Mouse (Mus musculus): ENCODE measurements around the gene Cfap45. TPM values are rescaled to one million over a fixed set of nuclear protein-coding genes. Genes with fewer than 3 reads are reported as not detected.

The Cfap45 gene
- polyA plus RNA-seq, 1 experiment = 0.20 TPM

DNA sequence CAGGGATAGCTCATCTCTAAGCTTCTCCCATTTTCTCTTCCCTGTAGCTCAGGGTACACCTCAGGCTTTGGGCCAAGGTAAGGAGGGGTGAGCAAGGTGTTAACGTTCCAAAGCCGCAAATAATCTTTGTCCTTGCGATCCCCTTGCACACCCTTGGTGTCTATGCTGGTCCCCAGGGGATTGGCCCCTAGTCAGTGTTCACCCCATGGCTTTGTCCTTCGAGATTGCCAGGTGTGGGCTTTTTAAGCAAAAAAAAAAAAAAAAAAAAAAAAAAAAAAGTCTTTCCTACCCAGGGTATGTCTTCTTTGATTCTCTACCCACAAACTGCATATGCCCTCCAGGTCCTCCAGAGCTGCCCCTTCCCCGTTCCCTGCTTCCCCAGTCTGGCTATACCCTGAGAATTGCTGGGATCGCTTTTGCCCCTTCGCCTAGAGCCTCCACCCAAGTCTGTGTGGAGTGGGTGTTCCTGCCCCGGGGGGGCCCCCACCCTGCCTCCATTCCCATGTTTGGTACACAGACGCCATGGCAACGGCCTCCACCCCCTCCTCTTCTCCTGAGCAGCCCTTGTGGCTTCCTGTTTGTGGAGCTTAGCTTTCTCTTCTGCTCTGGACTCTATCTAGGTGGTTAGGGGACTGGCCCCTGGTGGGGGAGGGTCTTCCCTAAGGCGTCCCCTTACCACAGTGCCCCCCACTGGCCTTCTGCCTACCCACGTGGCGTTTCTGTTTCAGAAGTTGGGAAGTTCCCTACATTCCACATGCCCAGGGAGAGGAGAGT is 19.0 kb upstream of the Cfap45 start:
- 3% methylated on average over 13 of the region's 13 CpGs for WGBS
- no peak for TF ChIP-seq CTCF (IDR thresholded peaks at IDR 0.05; ENCODE audit: extremely low read depth, insufficient read depth, insufficient read length, insufficient replicate concordance)
- TF ChIP-seq POLR2A (IDR thresholded peaks at IDR 0.05; ENCODE audit: low read depth, low read length) = no peak
- Histone ChIP-seq H3K27ac (ENCODE audit: insufficient read depth, low read length) (peak overlapping the region; percentile 68), H3K4me1 (ENCODE audit: control insufficient read depth, insufficient read depth, insufficient read length) (peaks cover 22% of the 10 kb centered on the region; the same call in 1 of the 2 replicates), H3K4me3 (ENCODE audit: extremely low read depth, insufficient read depth, insufficient read length) (peak overlapping the region; percentile 77), H3K27me3 (ENCODE audit: control insufficient read depth, insufficient read depth, low read length) (no peaks in the 10 kb centered on the region), H3K36me3 (ENCODE audit: control insufficient read depth, insufficient read depth, low read length) (peaks cover 18% of the 10 kb centered on the region)
- DNase-seq (ENCODE audit: low read depth in 1 of 2, low spot score in 2 of 2) = peak in 1 of 2 experiments; percentile 69

- Histone ChIP-seq H3K27ac (ENCODE audit: insufficient read depth, low read length) (peak overlapping the region; percentile 68), H3K27me3 (ENCODE audit: control insufficient read depth, insufficient read depth, low read length) (no peaks in the 10 kb centered on the region), H3K4me3 (ENCODE audit: extremely low read depth, insufficient read depth, insufficient read length) (peak overlapping the region; percentile 77; the same call in 1 of the 2 replicates), H3K4me1 (ENCODE audit: control insufficient read depth, insufficient read depth, insufficient read length) (peaks cover 22% of the 10 kb centered on the region; the same call in 1 of the 2 replicates), H3K36me3 (ENCODE audit: control insufficient read depth, insufficient read depth, low read length) (peaks cover 24% of the 10 kb centered on the region)
- DNase-seq (ENCODE audit: low read depth in 1 of 2, low spot score in 2 of 2) = no peak
- 39% methylated on average over 12 of the region's 13 CpGs for WGBS
- TF ChIP-seq CTCF (IDR thresholded peaks at IDR 0.05; ENCODE audit: extremely low read depth, insufficient read depth, insufficient read length, insufficient replicate concordance) (no peak), POLR2A (IDR thresholded peaks at IDR 0.05; ENCODE audit: low read depth, low read length) (no peak)
Measured at GRCm38 (mm10) chr1:172502145-172503110, 18.2 kb upstream of the Cfap45 start.

- no peaks in the 10 kb centered on the region for H3K27me3 ChIP-seq (ENCODE audit: control insufficient read depth, insufficient read depth, low read length)
- TF ChIP-seq CTCF (IDR thresholded peaks at IDR 0.05; ENCODE audit: extremely low read depth, insufficient read depth, insufficient read length, insufficient replicate concordance) (no peak), POLR2A (IDR thresholded peaks at IDR 0.05; ENCODE audit: low read depth, low read length) (no peak)
- peaks cover 28% of the 10 kb centered on the region for H3K36me3 ChIP-seq (ENCODE audit: control insufficient read depth, insufficient read depth, low read length)
- 64% methylated on average over 14 of the region's 14 CpGs for WGBS
- peak overlapping the region; percentile 68; the same call in 1 of the 2 replicates for H3K27ac ChIP-seq (ENCODE audit: insufficient read depth, low read length)
- H3K4me1 ChIP-seq (ENCODE audit: control insufficient read depth, insufficient read depth, insufficient read length) = peaks cover 22% of the 10 kb centered on the region; the same call in 1 of the 2 replicates
- no peak for DNase-seq (ENCODE audit: low read depth in 1 of 2, low spot score in 2 of 2)
- no peak overlapping the region for H3K4me3 ChIP-seq (ENCODE audit: extremely low read depth, insufficient read depth, insufficient read length)
Measured at GRCm38 (mm10) chr1:172503111-172503997, 17.2 kb upstream of the Cfap45 start.

GRCm38 (mm10) chr1:172504756-172505155 is 15.8 kb upstream of the Cfap45 start:
- no peak for TF ChIP-seq CTCF (IDR thresholded peaks at IDR 0.05; ENCODE audit: extremely low read depth, insufficient read depth, insufficient read length, insufficient replicate concordance)
- no peak for TF ChIP-seq POLR2A (IDR thresholded peaks at IDR 0.05; ENCODE audit: low read depth, low read length)
- H3K36me3 ChIP-seq (ENCODE audit: control insufficient read depth, insufficient read depth, low read length) = peaks cover 28% of the 10 kb centered on the region
- 84% methylated on average over 8 of the region's 8 CpGs for WGBS
- H3K4me3 ChIP-seq (ENCODE audit: extremely low read depth, insufficient read depth, insufficient read length) = no peak overlapping the region
- DNase-seq (ENCODE audit: low read depth in 1 of 2, low spot score in 2 of 2) = no peak
- H3K27me3 ChIP-seq (ENCODE audit: control insufficient read depth, insufficient read depth, low read length) = no peaks in the 10 kb centered on the region
- H3K27ac ChIP-seq (ENCODE audit: insufficient read depth, low read length) = no peak overlapping the region
- peaks cover 22% of the 10 kb centered on the region; the same call in 1 of the 2 replicates for H3K4me1 ChIP-seq (ENCODE audit: control insufficient read depth, insufficient read depth, insufficient read length)

DNA sequence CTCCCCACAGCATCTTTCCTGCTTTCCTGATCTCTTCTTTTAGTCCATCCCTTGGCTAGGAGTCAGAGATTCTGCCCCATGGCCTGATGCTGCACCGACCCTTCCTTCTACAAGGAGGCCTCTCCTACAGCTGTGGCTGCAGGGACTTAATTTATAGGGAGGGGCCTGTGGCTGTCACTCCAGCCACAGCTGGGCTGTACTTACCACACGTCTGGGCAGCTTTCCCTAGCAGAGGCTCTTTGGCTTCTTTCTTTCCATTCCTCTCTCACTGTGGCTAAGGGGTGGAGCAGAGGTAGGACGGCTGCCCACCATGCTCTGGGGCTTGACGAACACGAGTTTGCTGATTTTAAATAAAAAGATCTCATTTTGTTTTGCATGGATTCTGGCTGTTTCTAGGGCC is 13.6 kb upstream of the Cfap45 start:
- Histone ChIP-seq H3K4me3 (ENCODE audit: extremely low read depth, insufficient read depth, insufficient read length) (no peak overlapping the region), H3K4me1 (ENCODE audit: control insufficient read depth, insufficient read depth, insufficient read length) (peaks cover 20% of the 10 kb centered on the region; the same call in 1 of the 2 replicates), H3K27ac (ENCODE audit: insufficient read depth, low read length) (no peak overlapping the region), H3K36me3 (ENCODE audit: control insufficient read depth, insufficient read depth, low read length) (peaks cover 28% of the 10 kb centered on the region), H3K27me3 (ENCODE audit: control insufficient read depth, insufficient read depth, low read length) (no peaks in the 10 kb centered on the region)
- no peak for TF ChIP-seq CTCF (IDR thresholded peaks at IDR 0.05; ENCODE audit: extremely low read depth, insufficient read depth, insufficient read length, insufficient replicate concordance)
- TF ChIP-seq POLR2A (IDR thresholded peaks at IDR 0.05; ENCODE audit: low read depth, low read length) = no peak
- 53% methylated on average over 5 of the region's 5 CpGs for WGBS
- DNase-seq (ENCODE audit: low read depth in 1 of 2, low spot score in 2 of 2) = no peak

- Histone ChIP-seq H3K36me3 (ENCODE audit: control insufficient read depth, insufficient read depth, low read length) (peaks cover 28% of the 10 kb centered on the region), H3K4me3 (ENCODE audit: extremely low read depth, insufficient read depth, insufficient read length) (no peak overlapping the region), H3K4me1 (ENCODE audit: control insufficient read depth, insufficient read depth, insufficient read length) (peaks cover 17% of the 10 kb centered on the region; the same call in 1 of the 2 replicates), H3K27ac (ENCODE audit: insufficient read depth, low read length) (no peak overlapping the region), H3K27me3 (ENCODE audit: control insufficient read depth, insufficient read depth, low read length) (no peaks in the 10 kb centered on the region)
- TF ChIP-seq POLR2A (IDR thresholded peaks at IDR 0.05; ENCODE audit: low read depth, low read length) (no peak), CTCF (IDR thresholded peaks at IDR 0.05; ENCODE audit: extremely low read depth, insufficient read depth, insufficient read length, insufficient replicate concordance) (no peak)
- DNase-seq (ENCODE audit: low read depth in 1 of 2, low spot score in 2 of 2) = no peak
- WGBS = 89% methylated on average over 3 of the region's 3 CpGs
Measured at GRCm38 (mm10) chr1:172507701-172508100, 12.9 kb upstream of the Cfap45 start.
